Mouse (Mus musculus) left cerebral cortex, adult 18-20 months (tissue): Measurements from ENCODE around the gene Itgb6. TPM values are rescaled to one million over a fixed set of nuclear protein-coding genes. Genes with fewer than 3 reads are reported as not detected.
A peak's percentile ranks its signal among the peaks of the same experiment; 100 is the strongest.

ENCODE experiments used
- DNase-seq, 2 experiments: peaks; one replicate each; pipeline ENCODE4 v3.0.0; 2021 to 2022; ENCODE audit warnings: low spot score in 2 of 2, mixed read lengths in 1 of 2
- total RNA-seq, 2 experiments: library from RNA; stranded (reverse); gene quantifications; 2 replicates each; pipeline ENCODE4 v1.2.3; 2021

The Itgb6 gene
- total RNA-seq, 2 experiments from 2014 or later: not detected

DNA sequence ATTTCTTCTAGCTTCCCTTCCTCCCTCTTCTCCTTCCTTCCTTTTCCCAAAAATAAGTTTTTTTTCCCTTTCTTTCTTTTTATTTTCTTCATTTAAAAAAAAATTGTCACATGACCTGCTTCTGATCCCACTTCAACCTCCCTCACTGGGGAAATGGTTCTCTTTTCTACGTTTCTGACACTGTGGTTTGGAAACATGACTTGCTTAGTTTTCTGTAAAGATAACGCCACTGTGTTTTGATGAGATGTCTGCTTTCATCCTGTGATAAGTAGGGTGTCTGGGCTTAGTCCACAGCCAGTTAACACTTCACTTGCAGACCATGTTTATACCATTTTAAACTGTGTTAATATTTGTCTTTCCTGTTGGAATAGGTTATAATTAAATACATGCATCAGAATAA lies 96.7 kb downstream of the Itgb6 start:
- DNase-seq: no peak

DNA sequence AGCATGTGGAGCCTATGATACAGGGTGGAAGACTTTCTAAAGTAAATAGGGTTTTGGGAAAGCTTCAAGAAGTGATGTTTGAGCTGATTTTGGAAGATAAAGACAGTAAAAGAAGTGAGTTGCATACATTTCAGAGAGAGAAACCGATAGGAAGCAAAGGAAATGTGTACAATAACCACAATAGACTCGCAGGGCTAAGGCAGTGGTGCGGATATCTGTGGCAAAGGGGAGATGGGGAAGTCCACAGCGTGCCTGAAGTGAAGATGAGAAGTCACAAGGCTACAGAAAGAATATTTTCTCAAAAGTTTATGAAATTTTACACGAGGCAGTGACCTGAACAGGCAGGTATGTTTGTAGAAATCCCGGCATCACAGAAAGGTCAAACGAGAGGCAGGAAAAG lies 100.3 kb downstream of the Itgb6 start:
- DNase-seq: no peak

GRCm38 (mm10) chr2:60614758-60615157 lies 107.7 kb downstream of the Itgb6 start:
- peak in 1 of 2 experiments; percentile 16 for DNase-seq

- DNase-seq: peak in 1 of 2 experiments; percentile 6
These were observed 108.6 kb downstream of the Itgb6 start for GRCm38 (mm10) chr2:60613857-60614228.

DNA sequence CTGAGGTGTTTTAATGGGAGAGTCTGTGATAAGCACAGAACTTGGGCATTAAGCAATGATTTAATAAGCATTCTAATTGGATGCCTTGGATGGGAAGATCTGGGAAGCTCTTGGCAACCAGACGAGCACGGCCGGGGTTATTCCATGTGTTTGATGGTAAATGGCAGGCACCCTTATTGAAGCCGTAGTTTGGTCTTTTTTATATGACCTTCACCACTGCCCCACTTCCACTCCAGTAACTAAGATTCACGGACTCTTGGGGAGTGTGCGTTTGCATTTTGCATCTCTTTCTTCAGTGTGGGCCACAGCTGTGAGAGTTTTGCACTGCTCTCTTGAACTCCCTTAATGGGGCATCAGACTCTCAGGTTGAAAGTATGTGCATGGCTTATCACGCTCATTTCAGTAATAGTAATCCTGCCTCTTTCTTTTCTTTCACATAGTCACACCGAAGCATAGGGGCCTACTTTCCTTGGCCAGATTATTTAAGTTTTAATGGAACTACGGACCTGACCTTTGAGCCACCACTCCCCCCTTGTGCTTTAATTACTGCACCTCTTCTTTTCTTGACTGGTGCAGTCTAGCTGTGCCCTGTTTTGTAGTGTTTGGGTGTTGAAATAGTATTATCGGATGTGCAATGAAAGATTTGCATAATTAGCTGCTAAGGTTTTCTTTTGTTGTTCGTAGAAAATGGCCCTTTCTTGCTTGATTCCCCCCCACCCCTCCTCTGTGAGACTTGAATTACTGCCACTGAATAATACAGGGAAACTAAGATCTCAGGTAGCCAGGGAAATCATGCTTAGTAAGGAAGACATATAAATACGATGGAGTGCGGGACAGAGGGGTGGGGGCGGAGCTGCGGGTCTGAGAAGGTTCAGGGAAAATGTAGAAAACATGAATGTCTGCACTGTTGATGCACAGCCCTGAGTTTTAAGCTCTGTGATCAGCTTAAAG lies 109.3 kb downstream of the Itgb6 start:
- no peak for DNase-seq

DNA sequence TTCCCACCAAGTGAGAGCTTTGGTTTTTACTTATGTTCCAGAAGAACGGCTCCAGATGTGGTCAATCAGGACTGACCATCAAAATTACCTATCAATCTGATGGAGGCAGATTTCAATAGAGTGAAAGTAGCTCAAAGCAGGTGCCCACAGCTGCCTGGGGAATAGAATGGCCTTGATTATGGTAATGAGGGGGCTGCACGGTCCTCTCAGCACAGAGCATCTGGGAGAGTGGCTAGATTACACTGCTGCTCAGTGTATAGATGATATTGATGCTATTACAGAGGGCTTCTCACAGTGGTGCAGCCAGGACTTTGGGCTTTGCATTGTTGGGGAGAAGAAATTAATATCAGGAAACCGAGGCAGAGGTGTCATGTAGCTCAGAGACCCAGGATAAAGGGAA lies 110.8 kb downstream of the Itgb6 start:
- no peak for DNase-seq

DNA sequence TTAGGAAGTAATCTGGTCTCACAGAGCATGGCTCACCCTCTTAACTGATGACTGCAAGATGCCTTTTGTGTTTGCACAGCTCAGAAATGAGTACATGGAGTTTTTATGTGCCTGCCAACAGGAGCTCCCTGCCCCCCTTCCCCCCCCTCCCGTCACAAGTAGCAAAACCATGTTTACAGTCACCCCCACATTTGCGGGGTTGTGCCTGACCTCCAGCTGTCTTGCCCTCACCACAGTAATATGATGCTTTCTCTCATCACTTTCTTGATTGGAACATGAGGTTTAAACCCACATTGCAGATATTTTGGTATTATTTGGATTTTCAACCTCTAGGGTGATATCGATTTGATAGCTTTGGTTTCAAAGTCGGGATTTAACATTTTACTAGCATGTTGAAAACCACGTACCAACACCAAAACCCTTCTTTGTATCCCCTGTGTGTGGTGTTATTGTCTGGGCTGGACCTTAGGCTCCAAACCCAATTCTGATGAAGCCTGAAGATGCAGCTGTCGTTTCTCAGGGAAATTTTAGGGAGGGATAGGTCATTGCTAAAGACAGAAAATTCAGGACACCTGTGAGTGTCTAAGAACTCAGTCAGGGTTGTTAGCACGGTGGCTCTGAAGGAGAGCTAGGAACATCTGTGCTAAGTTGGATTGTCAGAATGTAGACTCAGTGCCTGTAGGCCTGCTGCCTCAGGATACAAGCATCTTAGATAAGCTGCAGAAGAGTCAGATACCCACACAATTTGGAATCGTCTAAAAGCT lies 112.8 kb downstream of the Itgb6 start:
- DNase-seq: no peak

- no peak for DNase-seq
These were observed 114.5 kb downstream of the Itgb6 start for GRCm38 (mm10) chr2:60607980-60608379.

DNA sequence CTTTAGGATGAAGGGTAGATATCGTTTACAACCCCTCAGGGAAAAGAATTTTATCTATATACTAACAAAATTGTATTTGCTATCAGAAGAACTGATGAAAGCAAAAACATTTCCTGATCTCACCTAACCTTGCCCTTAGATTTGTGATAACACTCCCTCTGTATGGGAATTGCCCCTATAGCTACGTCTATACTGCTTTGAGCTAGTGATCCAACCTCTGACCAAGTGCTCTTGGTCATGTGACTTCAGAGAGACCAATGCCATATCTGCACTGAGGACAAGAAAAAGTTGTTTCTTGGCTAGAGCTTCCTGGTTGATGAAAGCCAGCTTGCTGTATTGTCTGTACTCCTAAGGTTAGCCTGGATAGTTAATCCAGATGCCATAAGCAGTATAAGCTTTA lies 121.1 kb downstream of the Itgb6 start:
- DNase-seq: no peak

DNA sequence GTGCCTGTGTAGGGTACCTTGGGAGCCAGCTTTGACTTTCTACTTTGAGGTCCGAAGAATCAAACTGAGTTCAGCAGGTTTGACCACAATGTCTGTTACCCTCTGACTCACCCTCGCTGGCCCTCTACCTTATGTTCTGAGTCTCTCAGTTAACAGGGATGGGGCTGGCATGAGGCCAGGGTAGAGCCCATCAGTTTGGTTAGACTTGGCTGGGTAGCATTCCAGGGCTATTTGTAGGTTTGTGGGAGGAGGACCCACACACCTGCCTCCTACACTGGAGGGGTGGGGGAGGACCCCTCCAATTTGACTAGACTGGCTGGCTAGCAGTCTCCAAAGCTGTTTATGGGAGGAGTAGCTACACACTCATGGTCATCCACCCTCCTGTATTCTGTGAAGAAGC lies 121.6 kb downstream of the Itgb6 start:
- no peak for DNase-seq

DNA sequence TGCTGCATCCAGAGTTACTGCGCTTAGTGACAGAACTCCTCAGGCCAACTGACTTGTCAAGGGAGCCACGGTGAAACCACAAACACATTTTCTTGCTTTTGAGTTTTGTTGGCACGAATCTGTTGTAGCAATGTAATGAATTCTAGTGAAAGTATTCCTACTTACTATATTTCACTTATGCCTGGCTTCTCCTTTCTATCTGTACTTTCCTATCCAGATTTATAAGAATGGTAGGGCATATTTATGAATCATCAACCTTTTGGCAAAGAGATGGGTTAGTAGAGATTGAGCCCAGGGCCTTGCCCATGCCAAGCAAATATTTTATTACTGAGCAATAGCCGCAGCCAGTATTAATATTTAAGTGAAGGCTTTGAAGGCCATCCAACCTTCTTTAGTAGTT lies 139.0 kb downstream of the Itgb6 start:
- DNase-seq: no peak

GRCm38 (mm10) chr2:60554561-60554960 lies 167.9 kb downstream of the Itgb6 start:
- DNase-seq: no peak

DNA sequence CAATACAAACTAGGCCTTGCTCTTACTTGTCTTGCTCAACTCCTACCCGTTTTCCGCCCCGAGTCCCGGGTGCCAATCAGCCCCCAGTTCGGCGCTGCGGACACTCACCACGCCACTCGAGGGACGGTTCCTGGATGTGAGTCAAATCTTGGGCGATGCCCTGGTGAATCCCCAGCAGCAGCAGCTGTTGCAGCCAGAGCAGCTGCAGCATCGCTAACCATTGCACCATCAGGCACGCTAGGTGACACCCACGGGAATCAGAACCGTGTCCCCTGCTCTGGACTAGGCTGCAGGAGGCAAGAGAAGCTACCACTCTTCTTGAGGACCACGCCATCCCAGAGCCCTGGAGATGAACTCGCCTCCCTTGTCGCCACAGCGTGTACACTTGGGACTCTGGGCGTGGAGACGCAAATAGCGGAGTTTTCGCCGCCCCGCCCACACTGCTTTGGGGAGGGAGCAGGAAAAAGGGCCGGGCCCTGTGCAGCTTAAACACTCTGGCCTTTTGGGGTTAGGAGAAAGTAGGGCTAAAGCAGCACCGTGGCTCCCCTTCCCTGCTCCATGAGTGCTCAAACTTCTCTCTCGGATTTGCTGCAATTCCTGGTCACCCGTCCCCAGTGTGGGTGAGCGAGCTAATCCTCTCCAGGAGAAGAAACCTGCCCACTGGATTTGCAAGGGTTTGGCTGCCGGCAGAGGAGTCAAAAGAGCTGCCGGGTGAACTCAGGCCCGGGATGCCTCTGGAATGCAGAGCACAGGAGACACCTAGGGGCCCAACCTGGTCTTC lies 169.4 kb downstream of the Itgb6 start, which contains the start of gene Pla2r1:
Gene Pla2r1 (minus strand): TSS at position 407 of the 781 bp plus-strand sequence.
- DNase-seq: peak; percentile 3 to 19

DNA sequence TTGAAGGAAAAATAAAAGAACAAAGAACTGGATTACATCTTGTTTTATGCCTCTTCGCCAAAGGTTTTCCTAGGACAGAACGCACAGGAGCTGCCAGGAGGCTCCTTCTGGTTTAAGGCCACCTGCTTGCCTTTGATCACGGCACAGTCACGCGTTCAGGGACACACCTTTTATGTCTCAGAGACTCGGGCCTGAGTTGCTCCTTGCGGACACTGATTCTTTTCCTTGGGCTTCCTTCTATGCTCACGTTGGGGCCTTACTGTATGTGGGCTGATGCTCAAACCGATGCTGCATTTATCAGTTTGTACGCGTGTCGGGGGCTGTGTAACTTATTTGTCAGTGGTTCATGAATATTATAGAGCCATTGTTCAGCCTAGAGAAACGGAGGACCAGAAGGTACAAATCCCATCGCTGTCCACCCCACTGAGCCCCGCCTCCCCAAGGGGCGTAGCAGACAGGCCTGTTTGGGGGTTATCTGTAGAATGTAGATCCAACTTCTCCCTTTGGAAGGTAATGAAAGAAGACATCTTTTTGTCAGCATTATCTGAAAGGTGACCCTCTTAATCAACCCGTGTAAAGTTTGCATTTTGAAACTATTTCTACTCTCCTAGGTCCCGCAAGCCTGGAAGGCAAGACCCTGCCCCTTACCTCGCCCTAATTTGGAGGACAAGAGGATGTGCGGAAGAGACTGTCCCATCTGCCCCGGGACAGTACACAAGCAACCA lies 170.1 kb downstream of the Itgb6 start:
- DNase-seq: no peak

DNA sequence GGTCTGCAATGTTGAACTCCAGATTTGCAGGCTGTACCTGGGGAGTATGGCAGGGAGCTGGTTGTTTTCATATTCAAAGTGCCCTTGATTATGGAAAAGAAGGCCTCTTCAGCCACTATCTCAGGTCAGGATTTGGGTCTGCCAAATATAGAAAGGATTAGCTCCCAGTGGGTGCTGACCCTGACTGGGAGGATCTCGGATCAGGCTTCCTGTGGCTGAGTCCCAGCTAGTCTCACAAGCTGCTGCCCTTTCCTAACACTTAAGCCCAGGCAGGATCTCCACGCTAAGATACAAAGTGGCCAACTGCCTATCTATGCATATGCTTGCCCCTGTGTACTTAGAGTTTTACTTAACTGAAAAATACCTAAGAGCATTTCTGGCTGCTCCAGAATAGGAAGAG lies 170.8 kb downstream of the Itgb6 start:
- DNase-seq: no peak

- no peak for DNase-seq
These were observed 171.9 kb downstream of the Itgb6 start for GRCm38 (mm10) chr2:60550521-60550920.

DNA sequence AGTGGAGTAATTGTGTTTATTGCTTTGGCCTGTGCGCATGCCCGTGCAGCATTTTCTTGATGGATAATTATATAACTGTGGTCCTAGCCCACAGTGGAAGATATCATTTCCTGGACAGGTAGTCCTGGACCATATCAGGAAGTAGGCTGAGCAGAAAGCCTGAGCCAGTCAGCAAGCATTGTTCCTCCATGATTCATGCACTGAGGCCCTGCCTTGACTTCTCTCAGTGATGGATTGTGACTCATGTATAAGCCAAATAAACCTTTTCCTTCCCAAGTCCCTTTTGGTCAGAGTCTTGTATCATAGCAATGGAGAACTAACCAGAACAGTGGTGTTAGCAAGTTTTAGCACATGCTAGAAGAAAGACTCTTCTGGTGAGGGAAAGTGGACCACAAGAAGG lies 172.6 kb downstream of the Itgb6 start:
- DNase-seq: no peak
